Mouse (Mus musculus): ENCODE measurements around the gene Arpp21. TPM values are rescaled to one million over a fixed set of nuclear protein-coding genes. Genes with fewer than 3 reads are reported as not detected.
"Not testable (repeated sequence)": the region's sequence is repeated elsewhere in the genome, so short reads cannot be mapped to it uniquely, and the experiment has no call there.

The Arpp21 gene
- polyA plus RNA-seq, 2 experiments from 2014 or later = 0.36 TPM; not detected in 1

GRCm38 (mm10) chr9:112100841-112101595 is 134.7 kb downstream of the Arpp21 start:
- ATAC-seq = peak; percentile 93

- ATAC-seq = no peak
These were observed 137.5 kb downstream of the Arpp21 start for GRCm38 (mm10) chr9:112098267-112098666.

- ATAC-seq = no peak
These were observed 140.0 kb downstream of the Arpp21 start for GRCm38 (mm10) chr9:112095708-112096107.

- no peak for ATAC-seq
These were observed 140.5 kb downstream of the Arpp21 start for GRCm38 (mm10) chr9:112095198-112095597.

GRCm38 (mm10) chr9:112078903-112079302 is 156.8 kb downstream of the Arpp21 start:
- no peak for ATAC-seq

GRCm38 (mm10) chr9:112078453-112078852 is 157.3 kb downstream of the Arpp21 start:
- no peak for ATAC-seq

GRCm38 (mm10) chr9:112075273-112075672 is 160.5 kb downstream of the Arpp21 start:
- ATAC-seq = no peak

- no peak for ATAC-seq
These were observed 160.9 kb downstream of the Arpp21 start for GRCm38 (mm10) chr9:112074872-112075271.

GRCm38 (mm10) chr9:112071368-112071767 is 164.4 kb downstream of the Arpp21 start:
- ATAC-seq = no peak

GRCm38 (mm10) chr9:112070961-112071360 is 164.8 kb downstream of the Arpp21 start:
- ATAC-seq = no peak

GRCm38 (mm10) chr9:112068250-112068649 is 167.5 kb downstream of the Arpp21 start:
- no peak for ATAC-seq

GRCm38 (mm10) chr9:112060696-112061425 is 174.9 kb downstream of the Arpp21 start:
- ATAC-seq = no peak

GRCm38 (mm10) chr9:112054807-112055381 is 180.8 kb downstream of the Arpp21 start:
- ATAC-seq = no peak

- ATAC-seq = no peak
These were observed 187.8 kb downstream of the Arpp21 start for GRCm38 (mm10) chr9:112047903-112048467.

GRCm38 (mm10) chr9:112040566-112040965 is 195.2 kb downstream of the Arpp21 start:
- no peak for ATAC-seq

GRCm38 (mm10) chr9:112037732-112038131 is 198.0 kb downstream of the Arpp21 start:
- ATAC-seq = no peak

- ATAC-seq = not testable (repeated sequence)
These were observed 201.9 kb downstream of the Arpp21 start for GRCm38 (mm10) chr9:112033840-112034239.

GRCm38 (mm10) chr9:112032169-112032568 is 203.6 kb downstream of the Arpp21 start:
- no peak for ATAC-seq

- no peak for ATAC-seq
These were observed 212.1 kb downstream of the Arpp21 start for GRCm38 (mm10) chr9:112023562-112024015.

- ATAC-seq = no peak
These were observed 212.6 kb downstream of the Arpp21 start for GRCm38 (mm10) chr9:112023111-112023510.
